ENCODE assay signal across 21 mouse cellular contexts in genomic region chr17:67314491-67315205, GRCm38 (mm10). TPM values are rescaled to one million over a fixed set of nuclear protein-coding genes. Genes with fewer than 3 reads are reported as not detected.
DNase-seq lines count a peak whose midpoint lies in the region; ATAC-seq and TF ChIP-seq lines count a peak whose summit lies in the region.
"Had no signal": no experiment of that assay in that cellular context is flagged by ENCODE, and none has a peak within 500 bp of the region (broad histone marks: within the 10 kb centered on the region; RNA-seq: fewer than 3 reads in every experiment).

No protein-coding gene starts in this region.

- H3K4me2 ChIP-seq in lung, embryonic 16.5 days (ENCODE audit: low read depth, low read length), result no peak overlapping the region
- H3K4me2 ChIP-seq in forebrain, embryonic 15.5 days (replicated peaks), result no peak overlapping the region
- H3K4me2 ChIP-seq: forebrain, embryonic 13.5 days; liver, embryonic 11.5 days; lung, embryonic 14.5 days; midbrain, embryonic 11.5 days had no signal

- H3K4me3 ChIP-seq in lung, embryonic 16.5 days (ENCODE audit: low read length), result no peak overlapping the region
- H3K4me3 ChIP-seq in olfactory bulb, adult 2 months (ENCODE audit: insufficient read depth, low read depth, low read length), result no peak overlapping the region
- H3K4me3 ChIP-seq in forebrain, embryonic 15.5 days, result no peak overlapping the region
- H3K4me3 ChIP-seq: forebrain, embryonic 13.5 days; myocyte had no signal

- H3K9ac ChIP-seq in lung, embryonic 16.5 days (ENCODE audit: low read length), result no peak overlapping the region
- no peak overlapping the region for H3K9ac ChIP-seq in forebrain, embryonic 15.5 days (replicated peaks)
- H3K9ac ChIP-seq: forebrain, embryonic 13.5 days; lung, embryonic 14.5 days had no signal

- peak overlapping the region; percentile 62 for H3K27ac ChIP-seq in lung, embryonic 16.5 days (ENCODE audit: low read length)
- 0 out of 2 replicates have a peak overlapping the region, but pooled peaks have one; percentile 13 for H3K27ac ChIP-seq in olfactory bulb, adult 2 months (ENCODE audit: insufficient read depth, low read depth, low read length)
- no peak overlapping the region for H3K27ac ChIP-seq in forebrain, embryonic 15.5 days (replicated peaks)
- H3K27ac ChIP-seq: forebrain, embryonic 13.5 days had no signal

- peak; percentile 75 for ATAC-seq in lung, embryonic 16.5 days (ENCODE audit: low read depth)
- ATAC-seq in forebrain, embryonic 15.5 days (replicated peaks), result no peak
- ATAC-seq: forebrain, embryonic 13.5 days; hindbrain, embryonic 16.5 days; intestine, embryonic 16.5 days had no signal

- H3K36me3 ChIP-seq in lung, embryonic 16.5 days (ENCODE audit: control insufficient read depth, insufficient read depth, low read length), result no peaks in the 10 kb centered on the region
- no peaks in the 10 kb centered on the region for H3K36me3 ChIP-seq in forebrain, embryonic 15.5 days

- peaks cover 5% of the 10 kb centered on the region; the same call in 1 of the 2 replicates for H3K4me1 ChIP-seq in lung, embryonic 16.5 days (replicated peaks; ENCODE audit: control insufficient read depth, insufficient read depth, low read length)
- peaks cover 7% of the 10 kb centered on the region; the same call in 1 of the 2 replicates for H3K4me1 ChIP-seq in olfactory bulb, adult 2 months (ENCODE audit: control insufficient read depth, insufficient read depth, low read length)
- H3K4me1 ChIP-seq in forebrain, embryonic 15.5 days, result no peaks in the 10 kb centered on the region
- H3K4me1 ChIP-seq: forebrain, embryonic 13.5 days had no signal

- no peak for TF ChIP-seq POLR2A in olfactory bulb, adult 2 months (IDR thresholded peaks at IDR 0.05; ENCODE audit: insufficient read depth, low read depth, low read length)

- no peaks in the 10 kb centered on the region for H3K27me3 ChIP-seq in lung, embryonic 16.5 days (ENCODE audit: control insufficient read depth, insufficient read depth, low read depth, low read length)
- H3K27me3 ChIP-seq in forebrain, embryonic 15.5 days, result no peaks in the 10 kb centered on the region
- H3K27me3 ChIP-seq: CH12.LX; forebrain, embryonic 13.5 days had no signal

- 41% methylated on average over 4 of the region's 4 CpGs for WGBS in lung, embryonic 16.5 days
- WGBS in olfactory bulb, adult 2 months, result 56% methylated on average over 4 of the region's 4 CpGs
- 63% methylated on average over 4 of the region's 4 CpGs for WGBS in forebrain, embryonic 15.5 days

- DNase-seq in layer of hippocampus, adult 11-12 months (ENCODE audit: low spot score), result peak; percentile 11
- DNase-seq in layer of hippocampus, adult 9-10 months (ENCODE audit: low spot score), result no peak
- peak; percentile 53 for DNase-seq in ovary, postnatal 36 days (ENCODE audit: low spot score)
- DNase-seq in ovary, postnatal 14 days (ENCODE audit: low spot score), result no peak
- DNase-seq: cerebellum, adult 2 months; gastrocnemius, postnatal 10 days; heart, adult 18-20 months; kidney, postnatal 36 days; left cerebral cortex, postnatal 4 days; lung, embryonic 14.5 days; thymus, postnatal 4 days had no signal

- no peaks in the 10 kb centered on the region for H3K9me3 ChIP-seq in lung, embryonic 16.5 days (ENCODE audit: control insufficient read depth, low read length)
- H3K9me3 ChIP-seq in forebrain, embryonic 15.5 days, result no peaks in the 10 kb centered on the region
- H3K9me3 ChIP-seq: forebrain, embryonic 13.5 days had no signal

- TF ChIP-seq CTCF in olfactory bulb, adult 2 months (IDR thresholded peaks at IDR 0.05; ENCODE audit: insufficient read depth, low read depth, low read length), result no peak

RNA-seq across cellular contexts. Expression of gene Ptprm, which starts 39.6 kb away (rescaled TPM):
- 45.7 and 47.0 TPM in 2 replicates for polyA plus RNA-seq in lung, embryonic 16.5 days (2015; fragmentation: Nextera tagmentation; extraction: Ambion mirVana)
- polyA plus RNA-seq in olfactory bulb, adult 2 months (2012; ENCODE audit: insufficient read depth, insufficient read length, low replicate concordance, missing spikeins), result not detected in 2 replicates
- 10.7 and 11.0 TPM in 2 replicates for polyA plus RNA-seq in forebrain, embryonic 15.5 days (2015; fragmentation: Nextera tagmentation; extraction: Ambion mirVana)

Comparison
In these comparisons a context has a peak if more than half of its experiments do, and no peak if none do; other contexts are left out.
1. DNase-seq: peak in layer of hippocampus, adult 11-12 months (single experiment) and ovary, postnatal 36 days (single experiment); none in layer of hippocampus, adult 9-10 months (single experiment) and ovary, postnatal 14 days (single experiment).